Mouse (Mus musculus) heart, postnatal 0 days (tissue): ENCODE measurements at regions not wholly inside any gene's neighbourhood (a gene's known extent, or its start where the extent isn't known, plus 50 kb on each side); places are given as distances from the start of the nearest gene placed in this dataset.

ENCODE experiments used
- CTCF ChIP-seq: IDR thresholded peaks from 2 replicates; pipeline ENCODE4 v1.5.1; 2016; ENCODE audit warnings: antibody characterized with exemption, control low read depth, low read depth
- EP300 ChIP-seq: IDR thresholded peaks from 2 replicates; pipeline ENCODE4 v1.6.1; 2016; ENCODE audit warnings: antibody characterized with exemption, low read depth

GRCm38 (mm10) chr1:77589423-77589822 is 74.5 kb upstream of the Epha4 start:
- TF ChIP-seq CTCF (peak; percentile 35; the same call in 1 of the 2 replicates), EP300 (no peak)
